Comparison of ENCODE assay signal across 20 mouse cellular contexts in the genomic region with DNA sequence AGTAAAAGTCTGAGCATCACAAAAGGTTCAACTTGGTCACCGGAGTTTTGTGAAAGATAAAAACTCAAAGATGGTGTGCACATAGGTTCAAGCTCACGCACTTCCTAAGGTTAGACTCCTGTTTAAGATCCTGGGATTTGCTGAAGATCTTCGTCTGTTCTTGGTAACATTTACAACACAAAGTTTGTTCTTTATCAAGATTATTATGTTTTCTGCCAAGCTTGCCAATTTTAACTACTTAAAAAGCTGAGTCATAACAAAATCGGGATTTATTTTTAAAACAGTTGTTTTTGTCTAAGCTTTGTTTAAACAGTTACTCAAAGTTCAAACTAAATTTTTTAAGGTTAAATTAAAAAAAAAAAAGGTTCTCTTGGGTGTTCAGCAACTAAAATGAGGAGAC. TPM values are rescaled to one million over a fixed set of nuclear protein-coding genes. Genes with fewer than 3 reads are reported as not detected.
"Had no signal": no experiment of that assay in that cellular context is flagged by ENCODE, and none has a peak within 500 bp of the region (broad histone marks: within the 10 kb centered on the region; RNA-seq: fewer than 3 reads in every experiment).

No protein-coding gene starts in this region.

- H3K4me2 ChIP-seq: limb, embryonic 13.5 days; liver, embryonic 12.5 days; liver, embryonic 15.5 days; lung, embryonic 15.5 days; midbrain, embryonic 13.5 days had no signal

- H3K27ac ChIP-seq: kidney, postnatal 0 days; limb, embryonic 10.5 days; limb, embryonic 13.5 days; liver, embryonic 12.5 days; liver, embryonic 15.5 days; lung, embryonic 15.5 days; macrophage; midbrain, embryonic 10.5 days; midbrain, embryonic 13.5 days; stomach, postnatal 0 days had no signal

- DNase-seq: liver; lung, adult 18-20 months; lung, postnatal 14 days; thymus, postnatal 25 days had no signal

- ATAC-seq: intestine, postnatal 0 days; liver, embryonic 12.5 days; midbrain, embryonic 13.5 days; midbrain, embryonic 16.5 days had no signal

- H3K9ac ChIP-seq: limb, embryonic 13.5 days; liver, embryonic 12.5 days; liver, embryonic 15.5 days; lung, embryonic 15.5 days; midbrain, embryonic 13.5 days had no signal

- H3K36me3 ChIP-seq: limb, embryonic 10.5 days; limb, embryonic 13.5 days; liver, embryonic 12.5 days; liver, embryonic 15.5 days; lung, embryonic 15.5 days; midbrain, embryonic 10.5 days; midbrain, embryonic 13.5 days had no signal

- H3K4me3 ChIP-seq: limb, embryonic 10.5 days; limb, embryonic 13.5 days; liver, embryonic 12.5 days; liver, embryonic 15.5 days; lung, embryonic 15.5 days; midbrain, embryonic 10.5 days; midbrain, embryonic 13.5 days had no signal

- H3K4me1 ChIP-seq: limb, embryonic 10.5 days; liver, embryonic 12.5 days; liver, embryonic 15.5 days; lung, embryonic 15.5 days; midbrain, embryonic 13.5 days had no signal

- H3K9me3 ChIP-seq: limb, embryonic 10.5 days; limb, embryonic 13.5 days; liver, embryonic 12.5 days; liver, embryonic 15.5 days; lung, embryonic 15.5 days; midbrain, embryonic 10.5 days; midbrain, embryonic 13.5 days had no signal

- H3K27me3 ChIP-seq: limb, embryonic 13.5 days; liver, embryonic 15.5 days; lung, embryonic 15.5 days; midbrain, embryonic 13.5 days had no signal

RNA-seq across cellular contexts. Expression of gene Slc44a3, which starts 34.7 kb away (rescaled TPM):
- total RNA-seq: layer of hippocampus, postnatal 14 days; left cerebral cortex, postnatal 14 days; megakaryocyte, adult 5-6 weeks; monocyte, adult 5-6 weeks had no signal
- polyA plus RNA-seq: macrophage had no signal
